Mouse (Mus musculus): ENCODE measurements around the gene Gpalpp1. TPM values are rescaled to one million over a fixed set of nuclear protein-coding genes. Genes with fewer than 3 reads are reported as not detected.

Gpalpp1 gene
- total and polyA plus RNA-seq, 3 experiments, result 18.3 to 18.9 TPM; not detected in 1

DNA sequence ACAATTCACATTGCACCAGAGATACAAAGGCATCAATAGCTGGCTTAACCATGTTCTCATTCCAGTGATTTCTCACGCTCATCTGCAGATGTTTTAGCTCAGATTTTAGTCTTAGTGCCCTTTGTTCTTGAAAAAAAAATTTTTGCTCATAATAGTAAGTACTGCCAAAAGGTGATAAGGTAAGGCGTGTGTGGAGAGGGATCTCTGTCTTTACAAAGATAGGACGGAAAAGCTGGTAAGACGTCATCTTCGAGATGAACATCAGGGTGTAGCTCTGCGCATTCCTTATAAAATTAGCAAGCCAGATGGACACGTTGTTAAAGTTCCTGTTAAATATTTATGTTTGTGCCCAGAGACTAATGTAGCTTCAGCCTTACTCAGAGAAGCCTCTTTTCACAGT is 35.3 kb upstream of the Gpalpp1 start (continued):
- TF ChIP-seq GATA1 (IDR thresholded peaks at IDR 0.05; ENCODE audit: low read depth, low read length) (peak; percentile 91), ZMIZ1 (IDR thresholded peaks at IDR 0.05; ENCODE audit: low read depth, low read length) (no peak)

- H3K27ac ChIP-seq (ENCODE audit: control insufficient read depth, low read depth, low read length), result peak overlapping the region; percentile 34
- no peaks in the 10 kb centered on the region for H3K27me3 ChIP-seq (ENCODE audit: control insufficient read depth in 1 of 2, insufficient read depth in 2 of 2, low read length in 2 of 2)
- no peaks in the 10 kb centered on the region; the same call in 1 of the 2 replicates for H3K79me2 ChIP-seq (ENCODE audit: control insufficient read depth, insufficient read depth, low read length, poor library complexity)
- peaks cover 5 to 34% of the 10 kb centered on the region in 2 experiments for H3K4me1 ChIP-seq (ENCODE audit: control insufficient read depth in 1 of 2, insufficient read depth in 2 of 2, low read length in 2 of 2)
- H3K9ac ChIP-seq (ENCODE audit: control insufficient read depth, low read depth, low read length, poor library complexity, severe bottlenecking), result no peak overlapping the region
- peak; percentile 58; the same call in 1 of the 2 replicates for TF ChIP-seq ETS1 (IDR thresholded peaks at IDR 0.05; ENCODE audit: low read depth, low read length)
- TF ChIP-seq EP300 (IDR thresholded peaks at IDR 0.05; ENCODE audit: low read depth in 1 of 2, low read length in 2 of 2), result peak; percentile 84 to 92
- TF ChIP-seq TAL1 (IDR thresholded peaks at IDR 0.05; ENCODE audit: low read length), result peak; percentile 69
- no peak for TF ChIP-seq ZMIZ1 (IDR thresholded peaks at IDR 0.05; ENCODE audit: low read depth, low read length)
- TF ChIP-seq TCF12 (IDR thresholded peaks at IDR 0.05; ENCODE audit: low read depth, low read length), result peak; percentile 91
- peak; percentile 91 for TF ChIP-seq GATA1 (IDR thresholded peaks at IDR 0.05; ENCODE audit: low read depth, low read length)
- DNase-seq (ENCODE audit: low read depth, low spot score), result peak; percentile 78
- peaks cover 0 to 26% of the 10 kb centered on the region in 2 experiments; a peak in 2 of 4 replicates for H3K36me3 ChIP-seq (ENCODE audit: control insufficient read depth in 1 of 2, insufficient read depth in 2 of 2, low read length in 2 of 2)
- H3K4me3 ChIP-seq (ENCODE audit: control insufficient read depth in 1 of 2, insufficient read depth in 1 of 2, low read depth in 2 of 2, low read length in 2 of 2), result no peak overlapping the region
- no peaks in the 10 kb centered on the region for H3K9me3 ChIP-seq (replicated peaks; ENCODE audit: insufficient read depth, low read length)
These were observed 34.7 kb upstream of the Gpalpp1 start for GRCm38 (mm10) chr14:76145248-76145647.

GRCm38 (mm10) chr14:76134975-76135374 is 24.4 kb upstream of the Gpalpp1 start:
- H3K4me3 ChIP-seq (ENCODE audit: control insufficient read depth in 1 of 2, insufficient read depth in 1 of 2, low read depth in 2 of 2, low read length in 2 of 2), result no peak overlapping the region
- H3K9me3 ChIP-seq (replicated peaks; ENCODE audit: insufficient read depth, low read length), result no peaks in the 10 kb centered on the region
- H3K27ac ChIP-seq (ENCODE audit: control insufficient read depth, low read depth, low read length), result no peak overlapping the region
- no peaks in the 10 kb centered on the region for H3K27me3 ChIP-seq (ENCODE audit: control insufficient read depth in 1 of 2, insufficient read depth in 2 of 2, low read length in 2 of 2)
- no peaks in the 10 kb centered on the region for H3K4me1 ChIP-seq (ENCODE audit: control insufficient read depth in 1 of 2, insufficient read depth in 2 of 2, low read length in 2 of 2)
- TF ChIP-seq TBP (IDR thresholded peaks at IDR 0.05; ENCODE audit: low read depth, low read length), result no peak
- TF ChIP-seq KAT2A (conservative IDR thresholded peaks at IDR 0.05; ENCODE audit: low read depth, low read length), result no peak
- no peak for TF ChIP-seq CHD1 (IDR thresholded peaks at IDR 0.05; ENCODE audit: low read depth, low read length)
- TF ChIP-seq CTCF (IDR thresholded peaks at IDR 0.05 in 2 of 3, conservative IDR thresholded peaks at IDR 0.05 in 1 of 3; ENCODE audit: control insufficient read depth in 1 of 3, insufficient read depth in 1 of 3, low read depth in 2 of 3, low read length in 3 of 3, poor library complexity in 1 of 3, severe bottlenecking in 1 of 3), result peak in 2 of 3 experiments; percentile 6 to 26; a peak in 2 of 6 replicates
- TF ChIP-seq HCFC1 (IDR thresholded peaks at IDR 0.05; ENCODE audit: low read depth, low read length), result no peak
- TF ChIP-seq TCF12 (IDR thresholded peaks at IDR 0.05; ENCODE audit: low read depth, low read length), result no peak
- TF ChIP-seq ZNF384 (IDR thresholded peaks at IDR 0.05; ENCODE audit: low read depth, low read length), result peak; percentile 76
- no peak for TF ChIP-seq MAX (IDR thresholded peaks at IDR 0.05; ENCODE audit: low read length)
- TF ChIP-seq ZMIZ1 (IDR thresholded peaks at IDR 0.05; ENCODE audit: low read depth, low read length), result no peak
- no peak for TF ChIP-seq JUND (IDR thresholded peaks at IDR 0.05; ENCODE audit: low read depth, low read length)
- TF ChIP-seq MAZ (IDR thresholded peaks at IDR 0.05; ENCODE audit: low read depth, low read length), result no peak
- no peak for TF ChIP-seq ELF1 (IDR thresholded peaks at IDR 0.05; ENCODE audit: low read depth, low read length)
- TF ChIP-seq MEF2A (IDR thresholded peaks at IDR 0.05; ENCODE audit: extremely low read depth, insufficient replicate concordance, low read depth, low read length, poor library complexity, severe bottlenecking), result no peak
- no peak for TF ChIP-seq MYC (IDR thresholded peaks at IDR 0.05; ENCODE audit: low read depth, low read length)
- TF ChIP-seq SMC3 (IDR thresholded peaks at IDR 0.05; ENCODE audit: low read depth, low read length), result 0 out of 2 replicates have a peak, but pooled peaks have one; percentile 13
- no peak for TF ChIP-seq E2F4 (IDR thresholded peaks at IDR 0.05; ENCODE audit: borderline replicate concordance, low read depth, low read length)
- no peak for TF ChIP-seq GABPA (IDR thresholded peaks at IDR 0.05; ENCODE audit: low read depth, low read length)
- no peak for TF ChIP-seq GATA1 (IDR thresholded peaks at IDR 0.05; ENCODE audit: low read depth, low read length)
- H3K79me2 ChIP-seq (ENCODE audit: control insufficient read depth, insufficient read depth, low read length, poor library complexity), result no peaks in the 10 kb centered on the region
- peaks cover 6 to 23% of the 10 kb centered on the region in 2 experiments; a peak in 3 of 4 replicates for H3K36me3 ChIP-seq (ENCODE audit: control insufficient read depth in 1 of 2, insufficient read depth in 2 of 2, low read length in 2 of 2)
- DNase-seq (ENCODE audit: low read depth, low spot score), result peak; percentile 20
- H3K9ac ChIP-seq (ENCODE audit: control insufficient read depth, low read depth, low read length, poor library complexity, severe bottlenecking), result no peak overlapping the region
